27 mouse cellular contexts compared by ENCODE assay signal in genomic region chr10:75016481-75016880, GRCm38 (mm10). TPM values are rescaled to one million over a fixed set of nuclear protein-coding genes. Genes with fewer than 3 reads are reported as not detected.
"Had no signal": no experiment of that assay in that cellular context is flagged by ENCODE, and none has a peak within 500 bp of the region (broad histone marks: within the 10 kb centered on the region; RNA-seq: fewer than 3 reads in every experiment).

No protein-coding gene starts in this region.

- H3K4me3 ChIP-seq: layer of hippocampus, adult 2 months; limb, embryonic 12.5 days; limb, embryonic 15.5 days; midbrain, embryonic 12.5 days; myocyte had no signal

- H3K4me1 ChIP-seq: limb, embryonic 15.5 days; midbrain, embryonic 12.5 days had no signal

- ATAC-seq: liver, postnatal 0 days; lung, postnatal 0 days had no signal

- H3K9me3 ChIP-seq: limb, embryonic 12.5 days; limb, embryonic 15.5 days; midbrain, embryonic 12.5 days had no signal

- H3K27ac ChIP-seq: kidney, postnatal 0 days; layer of hippocampus, adult 2 months; limb, embryonic 12.5 days; limb, embryonic 15.5 days; liver, embryonic 14.5 days; macrophage; midbrain, embryonic 12.5 days; stomach, postnatal 0 days had no signal

- H3K9ac ChIP-seq: limb, embryonic 12.5 days; limb, embryonic 15.5 days; liver, embryonic 14.5 days; liver, postnatal 0 days; lung, embryonic 14.5 days; midbrain, embryonic 12.5 days had no signal

- H3K27me3 ChIP-seq: limb, embryonic 15.5 days had no signal

- H3K4me2 ChIP-seq: limb, embryonic 12.5 days; limb, embryonic 15.5 days; liver, embryonic 11.5 days; lung, embryonic 14.5 days; midbrain, embryonic 12.5 days had no signal

- DNase-seq: kidney, adult 2 months; kidney, postnatal 25 days; layer of hippocampus, adult 9-11 months; liver, postnatal 0 days; lung, embryonic 14.5 days; right cerebral cortex, adult 18-20 months; right cerebral cortex, postnatal 14 days; right cerebral cortex, postnatal 4 days; thymus, adult 2 months; thymus, postnatal 14 days; thymus, postnatal 4 days had no signal

- H3K36me3 ChIP-seq: limb, embryonic 12.5 days; limb, embryonic 15.5 days had no signal

RNA-seq across cellular contexts. Expression of gene Rsph14, which starts 15.9 kb away (rescaled TPM):
- total RNA-seq: megakaryocyte, adult 5-6 weeks; monocyte, adult 5-6 weeks had no signal
- polyA plus RNA-seq: kidney, adult 2 months; kidney, embryonic 14.5 days; kidney, postnatal 0 days; large intestine, adult 2 months; limb, embryonic 12.5 days; limb, embryonic 15.5 days; liver, embryonic 11.5 days; liver, embryonic 14.5 days; liver, postnatal 0 days; lung, embryonic 14.5 days; macrophage; midbrain, embryonic 12.5 days; myocyte; stomach, embryonic 14.5 days; stomach, postnatal 0 days; thymus, adult 2 months had no signal
